Mouse (Mus musculus): ENCODE results near the gene Pik3c2a.

Gene Pik3c2a

GRCm38 (mm10) chr7:116298851-116299250, 144.4 kb downstream of the Pik3c2a start:
- in situ Hi-C loops (cut with MboI), result no loop called here

GRCm38 (mm10) chr7:116298389-116298788, 144.9 kb downstream of the Pik3c2a start:
- in situ Hi-C loops (cut with MboI), result no loop called here

GRCm38 (mm10) chr7:116294961-116295360, 148.3 kb downstream of the Pik3c2a start:
- in situ Hi-C loops (cut with MboI), result no loop called here

GRCm38 (mm10) chr7:116292377-116292776, 150.9 kb downstream of the Pik3c2a start:
- in situ Hi-C loops (cut with MboI), result no loop called here

GRCm38 (mm10) chr7:116290559-116290958, 152.7 kb downstream of the Pik3c2a start:
- in situ Hi-C loops (cut with MboI), result no loop called here

GRCm38 (mm10) chr7:116288996-116289395, 154.3 kb downstream of the Pik3c2a start:
- in situ Hi-C loops (cut with MboI), result no loop called here

- in situ Hi-C loops (cut with MboI), result no loop called here
Measured at GRCm38 (mm10) chr7:116287959-116288358, 155.3 kb downstream of the Pik3c2a start.
